ENCODE assay signal across 14 mouse cellular contexts in genomic region chr3:121277557-121277956, GRCm38 (mm10). TPM values are rescaled to one million over a fixed set of nuclear protein-coding genes. Genes with fewer than 3 reads are reported as not detected.
A peak's percentile ranks its signal among the peaks of the same experiment; 100 is the strongest.
DNase-seq lines count a peak whose midpoint lies in the region; TF ChIP-seq lines count a peak whose summit lies in the region.
"Had no signal": no experiment of that assay in that cellular context is flagged by ENCODE, and none has a peak within 500 bp of the region (broad histone marks: within the 10 kb centered on the region; RNA-seq: fewer than 3 reads in every experiment).

No protein-coding gene starts in this region.

- no peak overlapping the region for H3K9ac ChIP-seq in heart, adult 2 months (ENCODE audit: low read depth, low read length)
- H3K9ac ChIP-seq: forebrain, embryonic 13.5 days; hindbrain, embryonic 13.5 days had no signal

- no peak for TF ChIP-seq EP300 in heart, adult 2 months (IDR thresholded peaks at IDR 0.05; ENCODE audit: insufficient read depth, low read depth, low read length)

- H3K4me3 ChIP-seq in heart, adult 2 months, result no peak overlapping the region
- H3K4me3 ChIP-seq in limb, embryonic 10.5 days, result no peak overlapping the region
- H3K4me3 ChIP-seq: forebrain, embryonic 13.5 days; gastrocnemius, adult 2 months; hindbrain, embryonic 13.5 days had no signal

- 70% methylated on average over 4 of the region's 4 CpGs for WGBS in heart, adult 2 months
- WGBS in limb, embryonic 10.5 days, result 84% methylated on average over 4 of the region's 4 CpGs

- no peak for TF ChIP-seq CTCF in heart, adult 2 months (IDR thresholded peaks at IDR 0.05)

- H3K9me3 ChIP-seq in limb, embryonic 10.5 days (replicated peaks), result no peaks in the 10 kb centered on the region
- H3K9me3 ChIP-seq: forebrain, embryonic 13.5 days; hindbrain, embryonic 13.5 days had no signal

- intact Hi-C loops in heart, adult 2 months (cut with DNase I), result no loop called here
- intact Hi-C loops in heart, postnatal 25 days (cut with DNase I), result no loop called here

- no peaks in the 10 kb centered on the region for H3K4me1 ChIP-seq in heart, adult 2 months (ENCODE audit: control insufficient read depth, insufficient read depth, low read length)
- H3K4me1 ChIP-seq in limb, embryonic 10.5 days, result no peaks in the 10 kb centered on the region
- H3K4me1 ChIP-seq: forebrain, embryonic 13.5 days; hindbrain, embryonic 13.5 days had no signal

- no peaks in the 10 kb centered on the region for H3K79me2 ChIP-seq in heart, adult 2 months (replicated peaks; ENCODE audit: control insufficient read depth, insufficient read depth, low read length)

- H3K27ac ChIP-seq in heart, adult 2 months, result no peak overlapping the region
- H3K27ac ChIP-seq in limb, embryonic 10.5 days, result no peak overlapping the region
- H3K27ac ChIP-seq: forebrain, embryonic 13.5 days; gastrocnemius, adult 2 months; hindbrain, embryonic 13.5 days; macrophage had no signal

- no peak for TF ChIP-seq POLR2A in heart, adult 2 months (IDR thresholded peaks at IDR 0.05; ENCODE audit: insufficient read depth, low read depth, low read length)

- H3K27me3 ChIP-seq in heart, adult 2 months (ENCODE audit: control insufficient read depth, insufficient read depth, low read length), result no peaks in the 10 kb centered on the region
- H3K27me3 ChIP-seq in limb, embryonic 10.5 days (ENCODE audit: low read depth, poor library complexity, severe bottlenecking), result no peaks in the 10 kb centered on the region
- H3K27me3 ChIP-seq: forebrain, embryonic 13.5 days; hindbrain, embryonic 13.5 days had no signal

- H3K36me3 ChIP-seq in heart, adult 2 months (ENCODE audit: control insufficient read depth, insufficient read depth, low read length), result no peaks in the 10 kb centered on the region
- H3K36me3 ChIP-seq in limb, embryonic 10.5 days, result no peaks in the 10 kb centered on the region
- H3K36me3 ChIP-seq: hindbrain, embryonic 13.5 days had no signal

- peak; percentile 52 to 65 for DNase-seq in heart, adult 2 months
- no peak for DNase-seq in heart, postnatal 25 days (ENCODE audit: low spot score)
- peak; percentile 93 for DNase-seq in brain, adult 2 months (ENCODE audit: low read depth, low spot score)
- DNase-seq in cerebellum, adult 9-10 months, result peak; percentile 95
- peak; percentile 75 for DNase-seq in heart, postnatal 4 days
- DNase-seq in embryo, embryonic 9.5 days (ENCODE audit: extremely low spot score), result no peak
- no peak for DNase-seq in limb, embryonic 10.5 days (ENCODE audit: low spot score)
- DNase-seq in thymus, postnatal 0 days (ENCODE audit: low spot score), result no peak
- DNase-seq: adrenal gland, postnatal 10 days; gastrocnemius, adult 2 months; right cerebral cortex, postnatal 14 days had no signal

RNA-seq across cellular contexts. Expression of gene Tmem56, which starts 5.3 kb away (rescaled TPM):
- total RNA-seq in heart, adult 2 months (2021), result 1 to 10 TPM in 1 of 2 experiments, under 1 TPM in 1; 0.99 to 2.9 TPM
- 0.68 and 2.0 TPM in 2 replicates for polyA plus RNA-seq in heart, adult 2 months (2012; rRNA removed)
- 1 to 10 TPM in 1 of 2 experiments, under 1 TPM in 1; 0.57 to 1.4 TPM for total RNA-seq in heart, postnatal 25 days (2021)
- total RNA-seq in heart, postnatal 4 days (2021), result 1 to 10 TPM in 1 of 2 experiments, under 1 TPM in 1; 0.69 to 1.7 TPM
- 0.96 and 1.0 TPM in 2 replicates for polyA plus RNA-seq in limb, embryonic 10.5 days (2016; fragmentation: Nextera tagmentation; extraction: Ambion mirVana)
- polyA plus RNA-seq in thymus, postnatal 0 days (2015; fragmentation: Nextera tagmentation; extraction: Ambion mirVana), result 0.24 and 0.35 TPM in 2 replicates
- polyA plus RNA-seq: macrophage had no signal

RNA-seq across cellular contexts. Expression of gene Alg14, which starts 14.0 kb away (rescaled TPM):
- total RNA-seq in heart, adult 2 months (2021), result 10 to 100 TPM in 1 of 2 experiments, 1 to 10 TPM in 1; 9.1 to 10.4 TPM
- 12.5 and 19.9 TPM in 2 replicates for polyA plus RNA-seq in heart, adult 2 months (2012; rRNA removed)
- 10 to 100 TPM in 1 of 2 experiments, 1 to 10 TPM in 1; 9.9 to 15.9 TPM for total RNA-seq in heart, postnatal 25 days (2021)
- total RNA-seq in heart, postnatal 4 days (2021), result 10 to 100 TPM; 21.9 to 24.7 TPM
- polyA plus RNA-seq in limb, embryonic 10.5 days (2016; fragmentation: Nextera tagmentation; extraction: Ambion mirVana), result 26.0 and 35.0 TPM in 2 replicates
- 24.3 and 28.1 TPM in 2 replicates for polyA plus RNA-seq in thymus, postnatal 0 days (2015; fragmentation: Nextera tagmentation; extraction: Ambion mirVana)

Comparison
In these comparisons a context has a peak if more than half of its experiments do, and no peak if none do; other contexts are left out.
1. DNase-seq: peak in heart, adult 2 months (2 of 2), brain, adult 2 months (single experiment), cerebellum, adult 9-10 months (single experiment) and heart, postnatal 4 days (single experiment); none in heart, postnatal 25 days (single experiment), embryo, embryonic 9.5 days (single experiment), limb, embryonic 10.5 days (single experiment) and thymus, postnatal 0 days (single experiment).